Mouse (Mus musculus) stomach, postnatal 0 days (tissue): ENCODE measurements at regions not wholly inside any gene's neighbourhood (a gene's known extent, or its start where the extent isn't known, plus 50 kb on each side); places are given as distances from the start of the nearest gene placed in this dataset.

Experiments
- ATAC-seq: fragments of 200-750 bp; cut with Nextera tagmentation; 2 replicates; pipeline ENCODE4 v1.8.0; 2017; ENCODE audit not compliant: low FRiP score, low TSS enrichment
- DNase-seq: peaks from one replicate; pipeline ENCODE4 v3.0.0-alpha.2; 2016; ENCODE audit warnings: low spot score
- H3K27ac ChIP-seq: fragments of 300-500 bp; sonication (generic); replicated peaks from 2 replicates; pipeline ENCODE4 v1.5.1; 2014; ENCODE audit warnings: mild to moderate bottlenecking, control low read depth
- H3K27me3 ChIP-seq: fragments of 300-500 bp; sonication (generic); 2 replicates; pipeline ENCODE4 v1.6.1; 2014; ENCODE audit warnings: low read length; ENCODE audit not compliant: control insufficient read depth, insufficient read depth
- H3K36me3 ChIP-seq: fragments of 300-500 bp; sonication (generic); 2 replicates; pipeline ENCODE4 v1.6.1; 2014; ENCODE audit warnings: low read length, mixed read lengths; ENCODE audit not compliant: control insufficient read depth, insufficient read depth
- H3K4me1 ChIP-seq: fragments of 300-500 bp; sonication (generic); replicated peaks from 2 replicates; pipeline ENCODE4 v1.6.1; 2014; ENCODE audit warnings: antibody characterized with exemption; ENCODE audit not compliant: control insufficient read depth, insufficient read depth
- H3K4me2 ChIP-seq: fragments of 300-500 bp; sonication (generic); replicated peaks from 2 replicates; pipeline ENCODE4 v1.6.1; 2014; ENCODE audit warnings: low read depth, mild to moderate bottlenecking, control low read depth, moderate library complexity
- H3K4me3 ChIP-seq: fragments of 300-500 bp; sonication (generic); 2 replicates; pipeline ENCODE4 v1.5.1; 2014; ENCODE audit warnings: low read depth, low read length, control low read depth
- H3K9ac ChIP-seq: fragments of 300-500 bp; sonication (generic); 2 replicates; pipeline ENCODE4 v1.6.1; 2014; ENCODE audit warnings: mild to moderate bottlenecking, low read length, control low read depth, mixed read lengths
- H3K9me3 ChIP-seq: fragments of 300-500 bp; sonication (generic); 2 replicates; pipeline ENCODE4 v1.6.1; 2016; ENCODE audit warnings: low read length; ENCODE audit not compliant: control insufficient read depth
- CTCF ChIP-seq: IDR thresholded peaks from 2 replicates; pipeline ENCODE4 v1.5.1; 2016; ENCODE audit warnings: antibody characterized with exemption, low read depth, mild to moderate bottlenecking, moderate library complexity
- EP300 ChIP-seq: optimal IDR thresholded peaks from 2 replicates; pipeline ENCODE3; 2016; ENCODE audit warnings: antibody characterized with exemption
- WGBS: fragments of 180-500 bp; shearing (Covaris S2); extraction: QIAGEN DNeasy Blood & Tissue Kit; methylation state at CpG from one replicate; pipeline ENCODE4 v1.1.7; 2014; 5-methylcytosine and 5-hydroxymethylcytosine counted together

DNA sequence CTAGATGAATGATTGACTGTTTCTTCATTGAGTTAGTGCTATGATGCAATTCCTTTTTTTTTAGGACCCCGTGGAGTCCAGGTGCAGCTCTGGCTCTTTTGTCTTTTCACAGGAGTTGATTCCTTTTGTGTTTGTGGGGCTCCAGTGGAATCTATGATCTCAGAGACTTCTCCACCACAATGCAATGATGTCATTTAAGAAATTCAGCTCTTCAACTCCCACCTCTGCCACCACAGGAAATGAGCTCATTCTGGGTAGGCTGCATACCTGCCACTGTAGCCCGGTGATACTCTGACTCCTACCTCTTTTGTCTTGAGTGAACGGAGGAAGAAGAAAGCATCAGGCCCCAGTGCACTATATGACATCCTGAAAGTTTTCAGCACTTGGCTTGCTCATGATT is 173.8 kb downstream of the Slc30a10 start:
- no peak overlapping the region for H3K27ac ChIP-seq
- no peaks in the 10 kb centered on the region for H3K27me3 ChIP-seq
- no peaks in the 10 kb centered on the region for H3K9me3 ChIP-seq
- H3K9ac ChIP-seq: no peak overlapping the region
- H3K4me1 ChIP-seq: no peaks in the 10 kb centered on the region
- H3K4me3 ChIP-seq: no peak overlapping the region
- DNase-seq (no peak), ATAC-seq (no peak)
- no peak overlapping the region for H3K4me2 ChIP-seq
- TF ChIP-seq CTCF: no peak
- TF ChIP-seq EP300: no peak
- WGBS: 70% methylated on average over 3 of the region's 3 CpGs
- H3K36me3 ChIP-seq: no peaks in the 10 kb centered on the region

GRCm38 (mm10) chr1:185629976-185630375 is 175.3 kb downstream of the Slc30a10 start:
- TF ChIP-seq EP300: no peak
- TF ChIP-seq CTCF: no peak

GRCm38 (mm10) chr1:185638631-185639030 is 184.0 kb downstream of the Slc30a10 start:
- TF ChIP-seq EP300 (no peak), CTCF (no peak)
- Histone ChIP-seq H3K9ac (no peak overlapping the region), H3K4me1 (no peaks in the 10 kb centered on the region), H3K36me3 (no peaks in the 10 kb centered on the region), H3K9me3 (no peaks in the 10 kb centered on the region), H3K27me3 (no peaks in the 10 kb centered on the region), H3K4me2 (no peak overlapping the region), H3K4me3 (no peak overlapping the region), H3K27ac (no peak overlapping the region)
- WGBS: 73% methylated on average over 6 of the region's 6 CpGs
- ATAC-seq: no peak
- no peak for DNase-seq

More at GRCm38 (mm10) chr1:185629976-185630375, 175.3 kb downstream of the Slc30a10 start:
- H3K9ac ChIP-seq: no peak overlapping the region
- no peak for ATAC-seq
- H3K4me1 ChIP-seq: no peaks in the 10 kb centered on the region
- H3K4me2 ChIP-seq: no peak overlapping the region
- H3K4me3 ChIP-seq: no peak overlapping the region
- H3K27me3 ChIP-seq: no peaks in the 10 kb centered on the region
- H3K9me3 ChIP-seq: no peaks in the 10 kb centered on the region
- 84% methylated on average over 9 of the region's 9 CpGs for WGBS
- H3K36me3 ChIP-seq: no peaks in the 10 kb centered on the region
- DNase-seq: no peak
- no peak overlapping the region for H3K27ac ChIP-seq

- Histone ChIP-seq H3K27me3 (no peaks in the 10 kb centered on the region), H3K9me3 (no peaks in the 10 kb centered on the region), H3K4me2 (no peak overlapping the region), H3K27ac (no peak overlapping the region), H3K4me1 (no peaks in the 10 kb centered on the region), H3K36me3 (no peaks in the 10 kb centered on the region), H3K4me3 (no peak overlapping the region), H3K9ac (no peak overlapping the region)
- no peak for DNase-seq
- no peak for TF ChIP-seq EP300
- TF ChIP-seq CTCF: no peak
- ATAC-seq: no peak
- WGBS: 63% methylated on average over 1 of the region's 1 CpGs
Observed at GRCm38 (mm10) chr1:185639486-185639885, 184.8 kb downstream of the Slc30a10 start.

GRCm38 (mm10) chr1:185644026-185644425 is 189.4 kb downstream of the Slc30a10 start:
- no peaks in the 10 kb centered on the region for H3K9me3 ChIP-seq
- no peaks in the 10 kb centered on the region for H3K4me1 ChIP-seq
- DNase-seq: no peak

GRCm38 (mm10) chr1:185648128-185648527 is 193.5 kb downstream of the Slc30a10 start:
- TF ChIP-seq CTCF (no peak), EP300 (no peak)
- Histone ChIP-seq H3K36me3 (no peaks in the 10 kb centered on the region), H3K27me3 (no peaks in the 10 kb centered on the region), H3K9ac (no peak overlapping the region), H3K4me3 (no peak overlapping the region), H3K4me1 (no peaks in the 10 kb centered on the region), H3K9me3 (no peaks in the 10 kb centered on the region), H3K4me2 (no peak overlapping the region), H3K27ac (no peak overlapping the region)
- ATAC-seq (no peak), DNase-seq (no peak)
- 63% methylated on average over 6 of the region's 6 CpGs for WGBS

More at GRCm38 (mm10) chr1:185644026-185644425, 189.4 kb downstream of the Slc30a10 start:
- ATAC-seq: no peak
- Histone ChIP-seq H3K4me2 (no peak overlapping the region), H3K36me3 (no peaks in the 10 kb centered on the region), H3K4me3 (no peak overlapping the region), H3K27ac (no peak overlapping the region), H3K9ac (no peak overlapping the region), H3K27me3 (no peaks in the 10 kb centered on the region)
- TF ChIP-seq EP300 (no peak), CTCF (no peak)
- 36% methylated on average over 7 of the region's 7 CpGs for WGBS
